Mouse (Mus musculus) urinary bladder, postnatal 25 days (tissue): ENCODE results near the gene Entr1.
A peak's percentile ranks its signal among the peaks of the same experiment; 100 is the strongest.
"Not testable (repeated sequence)": the region's sequence is repeated elsewhere in the genome, so short reads cannot be mapped to it uniquely, and the experiment has no call there.

Experiments
- DNase-seq: peaks from one replicate; pipeline ENCODE4 v3.0.0; 2022; ENCODE audit warnings: low spot score

The Entr1 gene

GRCm38 (mm10) chr2:26388682-26389153, 398 bp downstream of the Entr1 start:
- no peak for DNase-seq

GRCm38 (mm10) chr2:26387713-26388112, 1.4 kb downstream of the Entr1 start:
- DNase-seq: no peak

GRCm38 (mm10) chr2:26380871-26381270, 8.2 kb downstream of the Entr1 start:
- DNase-seq: not testable (repeated sequence)

GRCm38 (mm10) chr2:26380131-26380771, 8.9 kb downstream of the Entr1 start, which contains the start of gene Snapc4:
TSS of gene Snapc4 (minus strand) at chr2:26380653.
- DNase-seq: peak; percentile 75

GRCm38 (mm10) chr2:26372396-26372795, 16.7 kb downstream of the Entr1 start:
- no peak for DNase-seq

DNA sequence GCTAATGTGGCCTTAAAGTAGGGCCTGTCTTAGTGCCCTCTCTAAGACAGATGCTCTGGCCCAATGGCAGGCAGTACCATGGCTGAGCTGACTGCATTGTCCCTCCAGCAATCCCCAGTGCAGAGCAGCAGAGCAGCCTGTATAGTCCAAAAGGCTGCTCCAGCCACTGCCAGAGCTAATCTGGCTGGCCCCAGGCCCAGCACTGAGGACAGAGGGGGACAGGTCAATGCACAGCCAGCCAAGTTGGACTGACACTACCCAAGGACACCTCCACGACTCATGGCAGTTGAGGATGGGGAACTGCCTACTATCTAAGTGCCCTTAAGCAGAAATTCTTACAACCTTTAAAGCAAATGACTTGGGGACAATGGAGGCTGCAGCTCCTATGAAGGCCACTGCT, 20.5 kb downstream of the Entr1 start:
- DNase-seq: no peak

DNA sequence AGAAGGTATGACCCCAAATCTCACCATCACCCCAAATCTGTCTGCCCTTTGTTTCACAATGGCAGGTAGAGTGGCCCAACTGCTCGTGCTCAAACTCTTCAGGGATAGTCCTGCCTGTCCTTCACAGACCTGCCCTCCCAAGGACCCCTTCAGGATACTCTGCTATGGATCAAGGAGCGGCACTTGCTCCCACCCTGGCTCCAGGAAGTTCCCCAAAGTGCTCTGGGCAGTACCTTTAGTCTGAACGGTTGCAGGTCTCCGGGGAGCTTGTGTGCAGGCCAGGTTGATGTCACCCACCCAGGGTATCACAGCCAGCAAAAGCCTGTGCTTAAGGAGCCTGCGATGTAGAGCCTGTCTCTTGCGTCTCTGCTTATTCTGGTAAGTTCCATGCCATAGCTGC, 21.2 kb downstream of the Entr1 start:
- no peak for DNase-seq

DNA sequence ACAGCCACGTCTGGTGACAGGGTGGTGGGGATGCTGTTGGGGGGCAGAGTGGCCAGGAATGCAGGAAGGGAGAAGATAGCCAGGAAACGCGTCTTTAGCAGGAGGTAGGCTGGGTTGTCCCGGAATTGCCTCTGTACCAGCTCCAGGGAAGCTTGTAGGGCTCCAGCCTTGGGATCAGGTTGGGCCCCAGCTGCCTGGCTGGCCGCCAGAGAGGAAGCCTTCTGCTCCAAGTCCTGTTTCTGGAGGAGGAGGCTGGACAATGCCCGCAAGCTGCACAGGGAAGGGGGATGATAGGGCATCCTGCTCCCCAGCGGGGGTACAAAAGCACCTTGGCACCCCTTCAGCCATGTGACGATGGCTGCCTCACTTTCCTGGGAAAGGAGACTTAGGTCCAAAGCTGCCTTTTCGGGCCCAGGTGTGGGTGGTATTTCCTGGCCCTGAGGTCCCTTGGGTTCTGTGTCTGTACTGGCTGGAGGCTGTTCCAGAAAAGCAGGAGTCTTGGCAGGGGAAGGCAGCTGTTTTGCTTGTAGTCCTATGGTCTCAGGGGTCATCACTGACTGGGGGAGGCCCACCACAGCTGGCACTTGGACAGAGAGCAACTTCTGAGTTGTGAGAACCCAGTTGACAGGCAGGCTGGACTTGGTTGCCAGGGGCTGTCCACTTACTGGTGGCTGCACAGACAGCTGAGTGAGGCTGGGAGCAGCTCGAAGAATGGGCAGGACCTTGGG, 24.2 kb downstream of the Entr1 start:
- no peak for DNase-seq

- DNase-seq: no peak
Observed at GRCm38 (mm10) chr2:26363481-26363880, 25.6 kb downstream of the Entr1 start.

DNA sequence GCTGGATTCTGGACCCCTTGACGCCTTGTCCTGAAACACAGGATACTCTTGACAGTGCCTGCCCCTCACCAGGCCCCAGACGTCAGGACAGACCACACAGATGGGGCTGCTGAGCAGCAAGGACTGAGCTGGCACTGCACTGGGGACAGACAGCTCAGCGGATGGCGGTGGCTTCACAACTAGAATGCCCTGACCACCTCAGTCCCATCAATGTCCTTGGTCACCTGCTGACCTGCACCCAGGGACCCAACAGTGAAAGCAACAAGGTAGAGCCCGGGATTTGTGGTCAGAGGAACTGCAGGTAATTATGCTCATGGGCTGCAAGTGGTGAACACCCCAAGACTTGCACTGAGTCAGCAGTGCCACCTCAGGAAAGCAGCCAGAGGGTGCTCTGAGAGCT, 26.1 kb downstream of the Entr1 start:
- DNase-seq: no peak

DNA sequence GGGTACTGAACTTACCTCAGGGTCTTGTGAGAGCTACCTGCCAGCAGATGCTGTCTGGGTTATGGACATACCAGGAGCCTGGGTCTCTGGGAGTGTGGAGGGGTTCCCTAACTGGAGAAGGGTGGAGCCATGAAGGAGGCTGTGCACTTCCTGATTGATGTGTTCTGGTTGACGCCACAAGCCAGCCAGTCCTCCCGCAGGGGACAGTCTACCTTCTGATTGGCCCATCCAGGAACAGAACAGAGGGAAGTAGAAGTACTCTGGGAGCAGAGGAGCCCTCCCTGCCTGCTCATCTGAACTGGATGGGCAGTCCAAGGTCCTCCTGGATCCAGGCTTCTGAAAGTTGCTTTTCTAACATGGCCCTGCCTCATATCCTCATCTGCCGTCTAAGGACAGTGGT, 28.3 kb downstream of the Entr1 start, which contains the start of gene Card9:
Gene Card9 (minus strand): TSS at position 147 of the 400 bp plus-strand sequence.
- DNase-seq: no peak

GRCm38 (mm10) chr2:26359983-26360382, 29.1 kb downstream of the Entr1 start:
- no peak for DNase-seq

DNA sequence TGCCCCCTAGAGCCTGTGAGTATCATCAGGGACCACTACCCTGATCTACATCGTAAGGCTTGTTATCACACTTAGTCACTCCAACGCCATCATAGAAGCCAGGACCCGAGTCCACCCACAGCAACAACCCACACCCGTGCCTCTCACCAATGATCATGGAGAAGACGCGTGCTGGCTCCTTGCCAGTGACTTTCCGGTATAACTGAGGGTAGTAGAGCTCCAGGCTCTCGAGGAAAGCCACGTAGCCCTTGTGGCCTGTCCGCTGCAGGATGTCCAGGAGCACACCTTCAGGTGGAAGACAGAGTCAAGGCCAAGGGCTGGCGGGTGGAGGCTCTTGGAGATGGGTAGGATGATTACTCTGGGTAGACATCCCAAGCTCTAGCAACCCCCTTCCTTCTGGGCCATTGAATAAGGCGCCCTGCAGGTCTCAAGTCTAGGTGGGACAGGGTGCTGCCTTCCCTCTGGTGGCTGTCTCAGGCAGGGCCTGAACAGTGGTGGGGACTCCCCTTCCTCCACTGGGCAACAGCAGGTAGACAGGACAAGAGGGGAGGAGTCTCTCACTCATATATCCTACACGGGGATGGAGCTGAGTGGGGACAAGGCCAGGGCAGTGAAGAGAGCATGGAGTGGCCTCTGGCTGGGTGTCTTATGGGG, 30.3 kb downstream of the Entr1 start:
- DNase-seq: no peak

GRCm38 (mm10) chr2:26357484-26357883, 31.6 kb downstream of the Entr1 start:
- no peak for DNase-seq

- no peak for DNase-seq
Observed at GRCm38 (mm10) chr2:26356678-26357077, 32.4 kb downstream of the Entr1 start.

- DNase-seq: no peak
Observed at GRCm38 (mm10) chr2:26356231-26356630, 32.9 kb downstream of the Entr1 start.

GRCm38 (mm10) chr2:26354401-26354800, 34.7 kb downstream of the Entr1 start:
- DNase-seq: no peak

DNA sequence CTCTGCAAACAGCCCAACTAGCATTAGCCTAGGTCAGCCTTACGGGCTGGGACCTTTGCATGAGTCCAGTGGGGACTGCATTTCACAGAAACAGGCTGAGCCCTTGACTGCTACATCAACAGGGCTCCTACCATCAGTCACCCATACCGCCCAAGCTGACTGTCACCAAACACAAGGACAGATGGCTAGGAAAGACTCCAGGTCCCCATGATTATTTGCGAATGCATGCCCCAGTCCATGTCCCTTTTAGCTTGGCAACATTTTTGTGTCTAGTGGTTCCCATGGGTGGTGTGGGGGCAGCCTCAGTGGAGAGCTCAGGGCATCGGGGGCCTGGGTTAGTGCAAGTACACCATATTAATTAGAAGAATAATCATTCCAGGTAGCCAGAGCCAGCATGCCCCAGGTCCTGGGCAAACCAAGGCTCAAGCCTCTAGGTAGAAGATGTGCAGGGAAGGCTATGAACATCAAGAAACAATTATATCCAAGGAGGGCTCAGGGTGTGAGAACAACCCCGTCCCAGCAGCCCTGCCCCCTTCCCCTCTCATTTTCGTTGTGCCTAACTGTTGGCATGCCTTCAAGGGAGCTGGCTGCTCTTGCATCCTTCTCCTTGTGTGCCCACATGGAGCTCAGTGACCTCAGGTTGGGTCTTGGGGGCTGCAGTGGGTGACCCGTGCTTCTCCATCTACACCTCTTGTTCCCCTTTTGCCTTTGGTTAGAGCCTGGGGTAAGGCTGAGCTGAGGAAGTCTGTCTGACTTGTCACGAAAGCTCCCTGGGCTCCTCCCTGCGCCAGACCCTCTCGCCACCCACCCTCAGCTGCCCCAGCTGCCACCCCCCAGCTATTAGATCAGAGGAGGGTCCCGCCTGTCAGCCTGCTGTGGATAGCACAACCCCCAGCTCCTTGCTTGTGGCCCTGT, 35.8 kb downstream of the Entr1 start:
- no peak for DNase-seq

- DNase-seq: peak; percentile 17
Observed at GRCm38 (mm10) chr2:26352291-26352910, 36.7 kb downstream of the Entr1 start.

DNA sequence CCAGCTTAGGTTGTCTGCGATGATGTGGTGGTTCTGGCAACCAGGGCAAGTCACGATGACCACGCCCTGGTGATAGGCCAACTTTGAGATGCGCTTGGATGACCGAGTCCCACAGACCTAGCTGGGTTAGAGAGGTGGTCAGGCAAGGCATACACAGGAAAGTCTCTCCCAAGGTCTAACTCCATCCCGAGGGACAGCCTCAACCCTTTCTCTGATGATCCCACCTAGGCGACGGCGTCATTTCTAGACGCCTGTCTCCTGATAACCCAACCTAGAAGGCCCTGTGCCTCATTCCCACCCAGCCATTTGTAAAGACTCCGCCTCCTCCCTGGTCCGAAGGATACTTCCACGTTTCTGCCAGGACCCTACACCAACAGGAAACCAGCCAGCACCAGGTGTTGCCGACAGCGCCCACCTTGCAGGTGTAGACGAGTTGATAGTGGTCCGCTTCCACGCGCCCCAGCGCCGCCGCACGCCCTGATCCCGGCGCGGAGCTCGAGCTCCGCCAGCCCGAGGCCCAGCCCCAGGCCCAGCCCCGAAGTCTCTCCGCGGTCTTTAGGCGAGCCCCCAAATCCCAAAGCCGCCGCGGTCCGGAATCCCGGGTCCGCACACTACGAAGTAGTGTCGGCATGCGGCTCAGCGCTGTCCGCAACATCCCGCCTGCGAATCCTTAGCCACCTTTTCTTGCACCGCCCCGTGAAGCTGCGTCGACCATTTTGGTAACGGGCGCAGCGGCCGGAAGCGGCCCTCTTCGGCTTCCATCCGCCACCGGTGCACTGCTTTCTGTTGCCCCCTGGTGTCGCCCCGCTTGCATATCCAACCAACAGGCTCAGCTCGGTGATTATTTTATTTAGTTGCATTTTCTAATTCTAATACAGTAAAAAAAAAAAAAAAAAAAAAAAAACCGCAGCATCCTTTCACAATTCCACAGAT, 37.5 kb downstream of the Entr1 start, which contains the start of gene Dnlz:
Gene Dnlz (minus strand): TSS at position 753 of the 933 bp plus-strand sequence.
- peak; percentile 92 for DNase-seq
